Mouse (Mus musculus) neural tube, embryonic 13.5 days (tissue): ENCODE data around the gene Megf8. TPM values are rescaled to one million over a fixed set of nuclear protein-coding genes. Genes with fewer than 3 reads are reported as not detected.

Experiments used
- ATAC-seq: fragments of 200-750 bp; cut with Nextera tagmentation; 2 replicates; pipeline ENCODE4 v1.8.0; 2017; ENCODE audit warnings: low read depth, mild to moderate bottlenecking, moderate TSS enrichment, moderate library complexity
- H3K27ac ChIP-seq: fragments of 300-500 bp; sonication (generic); replicated peaks from 2 replicates; pipeline ENCODE4 v1.5.1; 2015; ENCODE audit warnings: moderate library complexity, mild to moderate bottlenecking, inconsistent platforms
- H3K27me3 ChIP-seq: fragments of 300-500 bp; sonication (generic); 2 replicates; pipeline ENCODE4 v1.6.1; 2015; ENCODE audit warnings: mild to moderate bottlenecking, inconsistent platforms
- H3K36me3 ChIP-seq: fragments of 300-500 bp; sonication (generic); 2 replicates; pipeline ENCODE4 v1.6.1; 2015; ENCODE audit warnings: mild to moderate bottlenecking, inconsistent platforms
- H3K4me1 ChIP-seq: fragments of 300-500 bp; sonication (generic); replicated peaks from 2 replicates; pipeline ENCODE4 v1.6.1; 2015; ENCODE audit warnings: inconsistent platforms
- H3K4me2 ChIP-seq: fragments of 300-500 bp; sonication (generic); 2 replicates; pipeline ENCODE4 v1.6.1; 2015; ENCODE audit warnings: inconsistent platforms, mild to moderate bottlenecking, moderate library complexity
- H3K4me3 ChIP-seq: fragments of 300-500 bp; sonication (generic); 2 replicates; pipeline ENCODE4 v1.5.1; 2015; ENCODE audit warnings: mild to moderate bottlenecking, inconsistent platforms
- H3K9ac ChIP-seq: fragments of 300-500 bp; sonication (generic); 2 replicates; pipeline ENCODE4 v1.6.1; 2015; ENCODE audit warnings: moderate library complexity, mild to moderate bottlenecking, inconsistent platforms
- H3K9me3 ChIP-seq: fragments of 300-500 bp; sonication (generic); 2 replicates; pipeline ENCODE4 v1.6.1; 2016; ENCODE audit warnings: inconsistent platforms
- WGBS: fragments of 180-500 bp; shearing (Covaris S2); methylation state at CpG from one replicate; pipeline ENCODE4 v1.1.7; 2015; 5-methylcytosine and 5-hydroxymethylcytosine counted together
- polyA plus RNA-seq: library from polyadenylated mRNA; unstranded; fragments of >200 nt; fragmentation: Nextera tagmentation; extraction: Ambion mirVana; gene quantifications from 2 replicates; pipeline ENCODE4 v1.2.1, GENCODE M21; 2015

Gene Megf8
- polyA plus RNA-seq, 1 experiment from 2014 or later, result 18.3 TPM

- no peak for ATAC-seq
- H3K4me2 ChIP-seq, result no peak overlapping the region
- no peaks in the 10 kb centered on the region for H3K36me3 ChIP-seq
- no peak overlapping the region for H3K9ac ChIP-seq
- H3K9me3 ChIP-seq, result no peaks in the 10 kb centered on the region
- H3K27me3 ChIP-seq, result no peaks in the 10 kb centered on the region
- no peaks in the 10 kb centered on the region for H3K4me1 ChIP-seq
- WGBS, result 85% methylated on average over 1 of the region's 1 CpGs
- H3K4me3 ChIP-seq, result no peak overlapping the region
- no peak overlapping the region for H3K27ac ChIP-seq
Observed at GRCm38 (mm10) chr7:25410969-25411615, 94.1 kb downstream of the Megf8 start.

GRCm38 (mm10) chr7:25411861-25412260, 94.9 kb downstream of the Megf8 start:
- 89% methylated on average over 3 of the region's 3 CpGs for WGBS
- H3K9me3 ChIP-seq, result no peaks in the 10 kb centered on the region
- no peaks in the 10 kb centered on the region for H3K27me3 ChIP-seq
- no peak overlapping the region for H3K4me2 ChIP-seq
- ATAC-seq, result no peak
- H3K4me1 ChIP-seq, result no peaks in the 10 kb centered on the region
- H3K36me3 ChIP-seq, result no peaks in the 10 kb centered on the region
- no peak overlapping the region for H3K9ac ChIP-seq
- no peak overlapping the region for H3K4me3 ChIP-seq
- no peak overlapping the region for H3K27ac ChIP-seq

- ATAC-seq, result no peak
- H3K27ac ChIP-seq, result no peak within 1 kb of the TSS
- no peak within 1 kb of the TSS for H3K4me2 ChIP-seq
- H3K27me3 ChIP-seq, result no peaks in the 10 kb centered on the region
- WGBS, result 53% methylated on average over 7 of the region's 7 CpGs
- no peaks in the 10 kb centered on the region for H3K36me3 ChIP-seq
- H3K4me1 ChIP-seq, result no peaks in the 10 kb centered on the region
- H3K4me3 ChIP-seq, result no peak within 1 kb of the TSS
- H3K9me3 ChIP-seq, result no peaks in the 10 kb centered on the region
- no peak within 1 kb of the TSS for H3K9ac ChIP-seq
Observed at GRCm38 (mm10) chr7:25412833-25413441, 96.0 kb downstream of the Megf8 start, which contains the start of gene Cxcl17. TSS of gene Cxcl17 (minus strand) at chr7:25412886.

Other genes starting within 250 kb of the Megf8 start
- 15.2 and 15.3 TPM in 2 replicates for gene Grik5, start 244.8 kb upstream of the Megf8 start, polyA plus RNA-seq
- 32.8 and 35.4 TPM in 2 replicates for gene Zfp574, start 244.6 kb upstream of the Megf8 start, polyA plus RNA-seq
- gene Pou2f2, start 137.4 kb upstream of the Megf8 start, polyA plus RNA-seq, result 28.0 and 29.4 TPM in 2 replicates
- gene Dedd2, start 96.5 kb upstream of the Megf8 start, polyA plus RNA-seq, result 16.6 and 17.7 TPM in 2 replicates
- gene Zfp526, start 95.7 kb upstream of the Megf8 start, polyA plus RNA-seq, result 2.0 and 2.1 TPM in 2 replicates
- 16.5 and 16.8 TPM in 2 replicates for gene Gsk3a, start 79.3 kb upstream of the Megf8 start, polyA plus RNA-seq
- 4.9 and 8.0 TPM in 2 replicates for gene Erf, start 66.4 kb upstream of the Megf8 start, polyA plus RNA-seq
- gene Cic, start 49.5 kb upstream of the Megf8 start, polyA plus RNA-seq, result 40.2 and 43.4 TPM in 2 replicates
- gene Pafah1b3, start 19.2 kb upstream of the Megf8 start, polyA plus RNA-seq, result 525 and 535 TPM in 2 replicates
- 2.1 and 2.9 TPM in 2 replicates for gene Prr19, start 15.8 kb upstream of the Megf8 start, polyA plus RNA-seq
- gene Tmem145, start 11.1 kb upstream of the Megf8 start, polyA plus RNA-seq, result 51.7 and 52.2 TPM in 2 replicates
- not detected in 2 replicates for gene Cnfn, start 52.6 kb downstream of the Megf8 start, polyA plus RNA-seq
- gene Lipe, start 81.5 kb downstream of the Megf8 start, polyA plus RNA-seq, result 9.9 and 11.4 TPM in 2 replicates
- 0.41 and 0.63 TPM in 2 replicates for gene Cxcl17, start 95.7 kb downstream of the Megf8 start, polyA plus RNA-seq
- 1.5 and 2.2 TPM in 2 replicates for gene Ceacam1, start 160.4 kb downstream of the Megf8 start, polyA plus RNA-seq
- 0.14 TPM in 1 of 2 replicates, not detected in the other for gene Ceacam2, start 222.7 kb downstream of the Megf8 start, polyA plus RNA-seq